Mouse (Mus musculus): Measurements from ENCODE around the gene Mrm2. TPM values are rescaled to one million over a fixed set of nuclear protein-coding genes. Genes with fewer than 3 reads are reported as not detected.

Gene Mrm2
- polyA plus RNA-seq, 1 experiment, result not detected

- Histone ChIP-seq H3K4me1 (ENCODE audit: control insufficient read depth, insufficient read depth, low read length) (peaks cover 11% of the 10 kb centered on the region), H3K27ac (ENCODE audit: insufficient read depth, low read depth, low read length) (no peak overlapping the region), H3K4me3 (ENCODE audit: insufficient read depth, low read depth, low read length) (no peak overlapping the region)
- TF ChIP-seq CTCF (IDR thresholded peaks at IDR 0.05; ENCODE audit: insufficient read depth, low read depth, low read length) (no peak), POLR2A (IDR thresholded peaks at IDR 0.05; ENCODE audit: insufficient read depth, low read depth, low read length) (no peak)
- WGBS, result 64% methylated on average over 4 of the region's 4 CpGs
Measured at GRCm38 (mm10) chr5:140332519-140332918, 821 bp upstream of the Mrm2 start.

DNA sequence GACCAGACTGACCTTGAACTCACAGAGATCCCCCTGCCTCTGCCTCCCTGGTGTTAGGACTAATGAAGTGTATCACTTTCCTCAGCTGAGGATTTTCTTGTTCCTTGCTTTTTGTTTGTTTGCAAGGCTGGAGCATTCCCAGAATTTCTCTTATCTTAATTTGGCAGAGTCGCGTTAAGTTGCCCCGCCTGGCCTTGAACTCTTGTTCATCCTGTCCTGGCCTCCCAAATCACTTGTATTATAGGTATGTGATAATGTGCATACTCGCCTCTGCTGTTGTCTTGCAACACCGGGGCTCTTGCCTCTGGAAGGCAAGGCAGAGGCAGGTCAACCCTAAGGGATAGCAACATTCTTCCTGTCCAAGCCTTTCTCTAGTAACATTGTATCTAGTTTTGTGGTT is 7.6 kb downstream of the Mrm2 start:
- H3K4me1 ChIP-seq (ENCODE audit: control insufficient read depth, insufficient read depth, low read length), result peaks cover 4% of the 10 kb centered on the region
- WGBS, result 94% methylated on average over 5 of the region's 5 CpGs
- no peak overlapping the region for H3K4me3 ChIP-seq (ENCODE audit: insufficient read depth, low read depth, low read length)
- no peak for TF ChIP-seq CTCF (IDR thresholded peaks at IDR 0.05; ENCODE audit: insufficient read depth, low read depth, low read length)
- TF ChIP-seq POLR2A (IDR thresholded peaks at IDR 0.05; ENCODE audit: insufficient read depth, low read depth, low read length), result no peak
- no peak overlapping the region for H3K27ac ChIP-seq (ENCODE audit: insufficient read depth, low read depth, low read length)

DNA sequence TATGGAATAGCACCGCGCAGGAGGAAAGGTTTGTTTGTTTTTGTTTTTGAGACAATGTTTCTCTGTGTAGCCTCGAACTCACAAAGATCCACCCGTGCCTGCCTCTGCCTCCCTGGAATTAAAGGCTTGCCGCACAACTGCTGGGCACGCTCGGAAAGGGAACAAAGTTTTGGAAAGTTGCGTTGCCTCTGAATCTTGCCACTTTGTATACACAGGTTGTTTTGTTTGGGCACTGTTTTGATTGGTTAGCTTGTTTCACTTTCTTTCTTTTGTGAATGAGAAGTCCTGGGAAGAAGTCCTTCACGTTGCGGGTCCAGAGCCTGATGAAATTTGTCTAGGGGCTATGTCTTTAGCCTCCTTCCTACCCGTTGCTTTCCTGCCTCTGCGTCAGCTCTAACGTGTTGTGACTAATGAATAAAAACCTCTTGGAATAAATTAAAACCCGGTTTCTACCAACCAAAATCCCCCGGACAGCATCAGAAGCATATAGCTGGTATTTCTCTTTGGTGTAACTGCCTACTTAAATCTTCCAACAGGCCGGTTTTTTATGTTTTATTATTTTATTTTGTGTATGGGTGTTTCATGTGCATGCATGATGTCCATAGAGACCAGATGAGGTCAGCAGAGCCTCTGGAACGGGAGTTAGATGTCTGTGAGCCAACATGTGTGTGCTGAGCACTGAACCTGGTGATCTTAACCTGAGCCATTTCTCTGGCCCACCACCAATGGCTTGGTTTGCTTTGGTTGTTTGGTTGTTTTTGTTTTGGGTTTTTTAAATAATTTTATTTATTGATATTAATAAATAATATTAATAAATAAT is 9.7 kb downstream of the Mrm2 start:
- peaks cover 4% of the 10 kb centered on the region for H3K4me1 ChIP-seq (ENCODE audit: control insufficient read depth, insufficient read depth, low read length)
- no peak overlapping the region for H3K27ac ChIP-seq (ENCODE audit: insufficient read depth, low read depth, low read length)
- H3K4me3 ChIP-seq (ENCODE audit: insufficient read depth, low read depth, low read length), result peak overlapping the region; percentile 97
- no peak for TF ChIP-seq CTCF (IDR thresholded peaks at IDR 0.05; ENCODE audit: insufficient read depth, low read depth, low read length)
- no peak for TF ChIP-seq POLR2A (IDR thresholded peaks at IDR 0.05; ENCODE audit: insufficient read depth, low read depth, low read length)
- WGBS, result 1% methylated on average over 17 of the region's 17 CpGs

DNA sequence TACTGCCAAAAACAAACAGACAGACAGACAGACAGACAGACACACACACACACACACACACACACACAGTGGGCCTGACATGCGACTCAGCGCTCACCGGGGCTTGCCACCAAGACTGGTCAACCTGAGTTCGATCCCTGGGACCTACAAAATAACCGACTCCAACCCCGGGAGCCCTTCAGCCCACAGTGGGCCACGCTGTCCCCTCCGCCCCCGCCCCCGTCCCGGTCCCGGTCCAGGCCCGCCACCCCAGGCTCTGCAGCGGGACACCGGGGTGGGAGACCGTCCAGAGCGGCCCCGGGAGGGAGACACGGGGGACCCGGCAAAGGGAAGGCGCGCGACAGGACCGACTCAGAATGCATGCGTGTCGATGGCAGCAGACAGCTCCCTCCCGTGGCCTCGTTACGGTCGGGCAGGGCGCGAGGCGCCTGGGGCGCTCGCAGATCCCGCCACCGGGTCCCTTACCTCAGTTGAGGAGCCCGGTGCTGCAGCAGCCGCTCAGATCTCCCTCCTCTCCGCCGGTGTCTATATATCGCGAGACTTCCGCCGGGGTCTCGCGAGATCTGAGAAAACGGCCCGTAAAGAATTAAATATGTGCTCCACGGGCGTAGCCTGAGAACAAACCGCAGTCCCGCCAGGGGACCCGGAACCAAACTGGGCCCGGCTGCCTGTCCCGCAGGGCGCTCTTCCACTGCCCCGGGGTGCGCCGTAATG is 10.5 kb downstream of the Mrm2 start, which contains the start of the genes Mad1l1 and Nudt1:
Gene Mad1l1 (minus strand): TSS at position 511 of the 714 bp plus-strand sequence.
Gene Nudt1 (plus strand): TSS at position 615 of the 714 bp plus-strand sequence.
- WGBS, result under 1% methylated on average over 60 of the region's 60 CpGs
- 0 out of 2 replicates have a peak, but pooled peaks have one; percentile 27 for TF ChIP-seq CTCF (IDR thresholded peaks at IDR 0.05; ENCODE audit: insufficient read depth, low read depth, low read length)
- TF ChIP-seq POLR2A (IDR thresholded peaks at IDR 0.05; ENCODE audit: insufficient read depth, low read depth, low read length), result peak; percentile 47; the same call in 1 of the 2 replicates
- Histone ChIP-seq H3K4me3 (ENCODE audit: insufficient read depth, low read depth, low read length) (peak within 1 kb of the TSS; percentile 97), H3K27ac (ENCODE audit: insufficient read depth, low read depth, low read length) (no peak within 1 kb of the TSS), H3K4me1 (ENCODE audit: control insufficient read depth, insufficient read depth, low read length) (peaks cover 4% of the 10 kb centered on the region)

DNA sequence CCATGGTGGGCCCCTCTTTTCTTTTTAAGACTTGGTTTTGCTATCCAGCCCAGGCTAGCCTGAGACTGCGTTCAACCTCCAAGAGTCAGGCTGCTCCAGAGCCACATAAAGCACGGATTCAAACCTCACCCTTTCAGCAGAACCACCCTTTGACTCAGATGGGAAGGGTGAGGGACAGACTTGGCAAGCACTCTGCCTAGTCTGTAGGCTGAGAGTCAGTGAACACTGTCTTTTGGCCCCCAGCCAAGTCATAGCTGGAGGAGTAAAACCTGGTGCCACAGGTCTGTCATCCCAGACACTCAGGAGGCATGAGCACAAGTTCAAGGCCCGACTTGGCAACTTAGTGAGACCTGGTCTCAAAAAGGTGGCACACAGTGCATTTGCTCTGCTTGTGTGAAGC is 15.0 kb downstream of the Mrm2 start:
- Histone ChIP-seq H3K4me1 (ENCODE audit: control insufficient read depth, insufficient read depth, low read length) (peaks cover 11% of the 10 kb centered on the region), H3K4me3 (ENCODE audit: insufficient read depth, low read depth, low read length) (no peak overlapping the region), H3K27ac (ENCODE audit: insufficient read depth, low read depth, low read length) (no peak overlapping the region)
- 77% methylated on average over 3 of the region's 3 CpGs for WGBS
- TF ChIP-seq POLR2A (IDR thresholded peaks at IDR 0.05; ENCODE audit: insufficient read depth, low read depth, low read length) (no peak), CTCF (IDR thresholded peaks at IDR 0.05; ENCODE audit: insufficient read depth, low read depth, low read length) (no peak)

- no peak overlapping the region for H3K4me3 ChIP-seq (ENCODE audit: insufficient read depth, low read depth, low read length)
- H3K4me1 ChIP-seq (ENCODE audit: control insufficient read depth, insufficient read depth, low read length), result peaks cover 4% of the 10 kb centered on the region
- WGBS, result 86% methylated on average over 14 of the region's 14 CpGs
- H3K27ac ChIP-seq (ENCODE audit: insufficient read depth, low read depth, low read length), result no peak overlapping the region
- TF ChIP-seq POLR2A (IDR thresholded peaks at IDR 0.05; ENCODE audit: insufficient read depth, low read depth, low read length) (no peak), CTCF (IDR thresholded peaks at IDR 0.05; ENCODE audit: insufficient read depth, low read depth, low read length) (no peak)
Measured at GRCm38 (mm10) chr5:140307602-140308001, 24.1 kb downstream of the Mrm2 start.

DNA sequence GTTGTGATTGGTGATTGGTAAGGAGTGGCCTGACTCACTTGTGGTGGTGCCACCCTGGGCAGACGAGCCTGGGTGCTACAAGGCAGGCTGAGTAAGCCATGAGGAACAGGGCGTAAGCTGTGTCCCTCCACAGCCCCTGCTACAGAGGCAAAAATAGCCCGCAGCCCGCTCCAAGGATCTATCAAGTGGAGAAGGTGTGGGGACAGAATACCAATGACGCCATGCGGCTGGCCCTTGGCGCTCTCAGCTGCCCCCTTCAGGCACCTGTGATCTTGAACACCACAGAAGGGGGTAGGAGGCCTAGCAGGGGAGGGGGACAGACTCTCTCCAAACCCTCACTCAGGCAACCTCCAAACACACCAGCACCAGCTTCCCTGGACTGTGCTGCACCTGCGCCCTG is 25.7 kb downstream of the Mrm2 start:
- TF ChIP-seq POLR2A (IDR thresholded peaks at IDR 0.05; ENCODE audit: insufficient read depth, low read depth, low read length) (no peak), CTCF (IDR thresholded peaks at IDR 0.05; ENCODE audit: insufficient read depth, low read depth, low read length) (no peak)

DNA sequence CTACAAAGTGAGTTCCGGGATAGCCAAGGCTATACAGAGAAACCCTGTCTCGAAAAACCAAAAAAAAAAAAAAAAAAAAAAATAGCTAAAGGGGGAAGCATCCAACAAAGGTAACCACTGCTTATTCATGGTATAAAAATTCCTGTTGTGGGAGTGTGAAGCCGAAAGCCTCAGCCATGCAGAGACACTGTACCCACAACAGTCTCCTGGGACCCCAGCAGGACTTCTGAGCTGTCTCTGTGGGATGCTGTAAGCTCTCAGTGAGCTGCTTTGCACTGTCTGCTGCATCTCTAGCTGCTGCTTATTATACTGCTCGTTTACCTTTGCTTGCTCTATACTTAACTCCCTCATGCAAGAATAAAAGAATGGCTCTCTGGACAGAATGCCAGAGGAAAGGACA is 33.4 kb downstream of the Mrm2 start:
- TF ChIP-seq CTCF (IDR thresholded peaks at IDR 0.05; ENCODE audit: insufficient read depth, low read depth, low read length) (no peak), POLR2A (IDR thresholded peaks at IDR 0.05; ENCODE audit: insufficient read depth, low read depth, low read length) (no peak)
- Histone ChIP-seq H3K27ac (ENCODE audit: insufficient read depth, low read depth, low read length) (no peak overlapping the region), H3K4me1 (ENCODE audit: control insufficient read depth, insufficient read depth, low read length) (no peaks in the 10 kb centered on the region), H3K4me3 (ENCODE audit: insufficient read depth, low read depth, low read length) (no peak overlapping the region)
- WGBS, result 66% methylated on average over 4 of the region's 4 CpGs

More for the DNA sequence above, 25.7 kb downstream of the Mrm2 start:
- WGBS, result 73% methylated on average over 8 of the region's 8 CpGs
- peaks cover 4% of the 10 kb centered on the region for H3K4me1 ChIP-seq (ENCODE audit: control insufficient read depth, insufficient read depth, low read length)
- H3K27ac ChIP-seq (ENCODE audit: insufficient read depth, low read depth, low read length), result no peak overlapping the region
- H3K4me3 ChIP-seq (ENCODE audit: insufficient read depth, low read depth, low read length), result no peak overlapping the region

DNA sequence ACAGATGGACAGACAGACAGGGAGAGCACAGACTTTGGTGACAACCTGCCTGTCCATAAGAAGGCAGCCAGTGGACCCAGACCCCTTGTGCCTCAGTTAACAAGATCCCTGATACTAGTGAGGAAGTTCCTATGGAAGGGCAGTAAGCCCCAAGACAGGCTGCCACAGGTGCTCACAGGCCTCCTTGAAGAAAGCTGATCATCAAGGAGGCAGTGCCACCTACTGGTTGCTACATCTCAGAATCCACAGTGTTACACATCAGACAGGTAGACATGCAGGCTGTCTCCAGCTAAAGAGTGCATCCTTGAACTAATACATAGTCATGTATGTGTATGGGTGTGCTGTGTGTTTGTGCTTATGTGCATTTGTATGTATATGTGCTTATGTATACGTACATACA is 39.5 kb downstream of the Mrm2 start:
- TF ChIP-seq CTCF (IDR thresholded peaks at IDR 0.05; ENCODE audit: insufficient read depth, low read depth, low read length), result peak; percentile 29; the same call in 1 of the 2 replicates
- TF ChIP-seq POLR2A (IDR thresholded peaks at IDR 0.05; ENCODE audit: insufficient read depth, low read depth, low read length), result no peak
- no peak overlapping the region for H3K27ac ChIP-seq (ENCODE audit: insufficient read depth, low read depth, low read length)
- WGBS, result 100% methylated on average over 1 of the region's 1 CpGs
- no peak overlapping the region for H3K4me3 ChIP-seq (ENCODE audit: insufficient read depth, low read depth, low read length)
- H3K4me1 ChIP-seq (ENCODE audit: control insufficient read depth, insufficient read depth, low read length), result peaks cover 11% of the 10 kb centered on the region
